Mouse (Mus musculus): Measurements from ENCODE around the gene Rnf144b. TPM values are rescaled to one million over a fixed set of nuclear protein-coding genes. Genes with fewer than 3 reads are reported as not detected.

The Rnf144b gene
- polyA plus RNA-seq, 1 experiment from 2014 or later: 1.6 TPM

GRCm38 (mm10) chr13:47170811-47171555, 48.5 kb downstream of the Rnf144b start:
- no peak overlapping the region for H3K4me2 ChIP-seq
- H3K27me3 ChIP-seq (ENCODE audit: control insufficient read depth, insufficient read depth, low read length): no peaks in the 10 kb centered on the region
- no peak for ATAC-seq (replicated peaks; ENCODE audit: insufficient number of reproducible peaks, low FRiP score, low TSS enrichment)
- H3K36me3 ChIP-seq (ENCODE audit: control insufficient read depth, insufficient read depth, low read length): no peaks in the 10 kb centered on the region
- H3K9ac ChIP-seq (ENCODE audit: low read depth, low read length): no peak overlapping the region
- H3K27ac ChIP-seq (ENCODE audit: low read depth, low read length): no peak overlapping the region
- WGBS (ENCODE audit: insufficient replicate concordance): 66% methylated on average over 13 of the region's 13 CpGs
- no peak overlapping the region for H3K4me3 ChIP-seq (ENCODE audit: low read depth, low read length)
- no peaks in the 10 kb centered on the region for H3K9me3 ChIP-seq (replicated peaks; ENCODE audit: control insufficient read depth, low read length)
- no peaks in the 10 kb centered on the region; the same call in 1 of the 2 replicates for H3K4me1 ChIP-seq (ENCODE audit: control insufficient read depth, insufficient read depth, low read length)

GRCm38 (mm10) chr13:47172891-47173290, 50.4 kb downstream of the Rnf144b start:
- H3K4me2 ChIP-seq: no peak overlapping the region
- no peak overlapping the region for H3K4me3 ChIP-seq (ENCODE audit: low read depth, low read length)
- H3K9ac ChIP-seq (ENCODE audit: low read depth, low read length): no peak overlapping the region
- no peaks in the 10 kb centered on the region for H3K9me3 ChIP-seq (replicated peaks; ENCODE audit: control insufficient read depth, low read length)
- H3K4me1 ChIP-seq (ENCODE audit: control insufficient read depth, insufficient read depth, low read length): no peaks in the 10 kb centered on the region; the same call in 1 of the 2 replicates
- H3K27me3 ChIP-seq (ENCODE audit: control insufficient read depth, insufficient read depth, low read length): no peaks in the 10 kb centered on the region
- 69% methylated on average over 10 of the region's 10 CpGs for WGBS (ENCODE audit: insufficient replicate concordance)
- no peaks in the 10 kb centered on the region for H3K36me3 ChIP-seq (ENCODE audit: control insufficient read depth, insufficient read depth, low read length)
- H3K27ac ChIP-seq (ENCODE audit: low read depth, low read length): no peak overlapping the region
- ATAC-seq (replicated peaks; ENCODE audit: insufficient number of reproducible peaks, low FRiP score, low TSS enrichment): no peak

- 67% methylated on average over 8 of the region's 8 CpGs for WGBS (ENCODE audit: insufficient replicate concordance)
- ATAC-seq (replicated peaks; ENCODE audit: insufficient number of reproducible peaks, low FRiP score, low TSS enrichment): no peak
- no peaks in the 10 kb centered on the region for H3K27me3 ChIP-seq (ENCODE audit: control insufficient read depth, insufficient read depth, low read length)
- H3K4me3 ChIP-seq (ENCODE audit: low read depth, low read length): no peak overlapping the region
- no peaks in the 10 kb centered on the region for H3K9me3 ChIP-seq (replicated peaks; ENCODE audit: control insufficient read depth, low read length)
- no peaks in the 10 kb centered on the region for H3K36me3 ChIP-seq (ENCODE audit: control insufficient read depth, insufficient read depth, low read length)
- H3K27ac ChIP-seq (ENCODE audit: low read depth, low read length): no peak overlapping the region
- H3K4me2 ChIP-seq: no peak overlapping the region
- H3K9ac ChIP-seq (ENCODE audit: low read depth, low read length): no peak overlapping the region
- H3K4me1 ChIP-seq (ENCODE audit: control insufficient read depth, insufficient read depth, low read length): no peaks in the 10 kb centered on the region; the same call in 1 of the 2 replicates
Observed at GRCm38 (mm10) chr13:47178182-47178581, 55.7 kb downstream of the Rnf144b start.

GRCm38 (mm10) chr13:47180776-47181175, 58.3 kb downstream of the Rnf144b start:
- no peaks in the 10 kb centered on the region for H3K9me3 ChIP-seq (replicated peaks; ENCODE audit: control insufficient read depth, low read length)
- no peak overlapping the region for H3K9ac ChIP-seq (ENCODE audit: low read depth, low read length)
- peaks cover 2% of the 10 kb centered on the region; the same call in 1 of the 2 replicates for H3K4me1 ChIP-seq (ENCODE audit: control insufficient read depth, insufficient read depth, low read length)
- H3K4me2 ChIP-seq: no peak overlapping the region
- H3K4me3 ChIP-seq (ENCODE audit: low read depth, low read length): no peak overlapping the region
- 72% methylated on average over 7 of the region's 7 CpGs for WGBS (ENCODE audit: insufficient replicate concordance)
- no peak overlapping the region for H3K27ac ChIP-seq (ENCODE audit: low read depth, low read length)
- ATAC-seq (replicated peaks; ENCODE audit: insufficient number of reproducible peaks, low FRiP score, low TSS enrichment): no peak
- H3K27me3 ChIP-seq (ENCODE audit: control insufficient read depth, insufficient read depth, low read length): no peaks in the 10 kb centered on the region
- H3K36me3 ChIP-seq (ENCODE audit: control insufficient read depth, insufficient read depth, low read length): no peaks in the 10 kb centered on the region

GRCm38 (mm10) chr13:47182366-47182765, 59.9 kb downstream of the Rnf144b start:
- Histone ChIP-seq H3K9ac (ENCODE audit: low read depth, low read length) (no peak overlapping the region), H3K36me3 (ENCODE audit: control insufficient read depth, insufficient read depth, low read length) (no peaks in the 10 kb centered on the region), H3K27me3 (ENCODE audit: control insufficient read depth, insufficient read depth, low read length) (no peaks in the 10 kb centered on the region), H3K4me3 (ENCODE audit: low read depth, low read length) (no peak overlapping the region), H3K27ac (ENCODE audit: low read depth, low read length) (no peak overlapping the region), H3K4me2 (no peak overlapping the region), H3K4me1 (ENCODE audit: control insufficient read depth, insufficient read depth, low read length) (0 out of 2 replicates have a peak, but pooled peaks cover 2% of the 10 kb centered on the region), H3K9me3 (replicated peaks; ENCODE audit: control insufficient read depth, low read length) (no peaks in the 10 kb centered on the region)
- no peak for ATAC-seq (replicated peaks; ENCODE audit: insufficient number of reproducible peaks, low FRiP score, low TSS enrichment)
- WGBS (ENCODE audit: insufficient replicate concordance): 87% methylated on average over 5 of the region's 5 CpGs

GRCm38 (mm10) chr13:47183033-47183730, 60.7 kb downstream of the Rnf144b start:
- 0 out of 2 replicates have a peak, but pooled peaks cover 2% of the 10 kb centered on the region for H3K4me1 ChIP-seq (ENCODE audit: control insufficient read depth, insufficient read depth, low read length)
- WGBS (ENCODE audit: insufficient replicate concordance): 84% methylated on average over 9 of the region's 9 CpGs
- no peaks in the 10 kb centered on the region for H3K9me3 ChIP-seq (replicated peaks; ENCODE audit: control insufficient read depth, low read length)
- no peaks in the 10 kb centered on the region for H3K36me3 ChIP-seq (ENCODE audit: control insufficient read depth, insufficient read depth, low read length)
- no peak overlapping the region for H3K4me2 ChIP-seq
- H3K27ac ChIP-seq (ENCODE audit: low read depth, low read length): no peak overlapping the region
- no peaks in the 10 kb centered on the region for H3K27me3 ChIP-seq (ENCODE audit: control insufficient read depth, insufficient read depth, low read length)
- H3K9ac ChIP-seq (ENCODE audit: low read depth, low read length): no peak overlapping the region
- no peak for ATAC-seq (replicated peaks; ENCODE audit: insufficient number of reproducible peaks, low FRiP score, low TSS enrichment)
- H3K4me3 ChIP-seq (ENCODE audit: low read depth, low read length): no peak overlapping the region

- WGBS (ENCODE audit: insufficient replicate concordance): 56% methylated on average over 9 of the region's 9 CpGs
Observed at GRCm38 (mm10) chr13:47183771-47184170, 61.3 kb downstream of the Rnf144b start.

GRCm38 (mm10) chr13:47187836-47188235, 65.4 kb downstream of the Rnf144b start:
- ATAC-seq (replicated peaks; ENCODE audit: insufficient number of reproducible peaks, low FRiP score, low TSS enrichment): no peak
- no peaks in the 10 kb centered on the region for H3K27me3 ChIP-seq (ENCODE audit: control insufficient read depth, insufficient read depth, low read length)
- no peak overlapping the region for H3K4me3 ChIP-seq (ENCODE audit: low read depth, low read length)
- no peak overlapping the region for H3K4me2 ChIP-seq
- WGBS (ENCODE audit: insufficient replicate concordance): 71% methylated on average over 4 of the region's 4 CpGs
- H3K9me3 ChIP-seq (replicated peaks; ENCODE audit: control insufficient read depth, low read length): no peaks in the 10 kb centered on the region
- H3K27ac ChIP-seq (ENCODE audit: low read depth, low read length): no peak overlapping the region
- no peaks in the 10 kb centered on the region for H3K36me3 ChIP-seq (ENCODE audit: control insufficient read depth, insufficient read depth, low read length)
- H3K9ac ChIP-seq (ENCODE audit: low read depth, low read length): no peak overlapping the region
- 0 out of 2 replicates have a peak, but pooled peaks cover 2% of the 10 kb centered on the region for H3K4me1 ChIP-seq (ENCODE audit: control insufficient read depth, insufficient read depth, low read length)

More at GRCm38 (mm10) chr13:47183771-47184170, 61.3 kb downstream of the Rnf144b start:
- Histone ChIP-seq H3K9me3 (replicated peaks; ENCODE audit: control insufficient read depth, low read length) (no peaks in the 10 kb centered on the region), H3K4me2 (no peak overlapping the region), H3K27me3 (ENCODE audit: control insufficient read depth, insufficient read depth, low read length) (no peaks in the 10 kb centered on the region), H3K27ac (ENCODE audit: low read depth, low read length) (no peak overlapping the region), H3K9ac (ENCODE audit: low read depth, low read length) (no peak overlapping the region), H3K4me3 (ENCODE audit: low read depth, low read length) (no peak overlapping the region), H3K36me3 (ENCODE audit: control insufficient read depth, insufficient read depth, low read length) (no peaks in the 10 kb centered on the region), H3K4me1 (ENCODE audit: control insufficient read depth, insufficient read depth, low read length) (0 out of 2 replicates have a peak, but pooled peaks cover 2% of the 10 kb centered on the region)
- ATAC-seq (replicated peaks; ENCODE audit: insufficient number of reproducible peaks, low FRiP score, low TSS enrichment): no peak

Measured in heart, embryonic 11.5 days (tissue).